Mouse (Mus musculus) heart, postnatal 14 days (tissue): Measurements from ENCODE around the gene Magi1. TPM values are rescaled to one million over a fixed set of nuclear protein-coding genes. Genes with fewer than 3 reads are reported as not detected.

ENCODE experiments used
- DNase-seq, 2 experiments: peaks; one replicate each; pipeline ENCODE4 v3.0.0; 2021 to 2022
- intact Hi-C: fragments of 180-260 bp; cut with DNase I; formaldehyde crosslinking; loops from one replicate; pipeline ENCODE4 v1.15.1; 2025
- total RNA-seq, 2 experiments: library from RNA; stranded (reverse); gene quantifications; 2 replicates each; pipeline ENCODE4 v1.2.3; 2021

Gene Magi1
- total RNA-seq, 2 experiments from 2014 or later: 19.1 to 19.5 TPM

DNA sequence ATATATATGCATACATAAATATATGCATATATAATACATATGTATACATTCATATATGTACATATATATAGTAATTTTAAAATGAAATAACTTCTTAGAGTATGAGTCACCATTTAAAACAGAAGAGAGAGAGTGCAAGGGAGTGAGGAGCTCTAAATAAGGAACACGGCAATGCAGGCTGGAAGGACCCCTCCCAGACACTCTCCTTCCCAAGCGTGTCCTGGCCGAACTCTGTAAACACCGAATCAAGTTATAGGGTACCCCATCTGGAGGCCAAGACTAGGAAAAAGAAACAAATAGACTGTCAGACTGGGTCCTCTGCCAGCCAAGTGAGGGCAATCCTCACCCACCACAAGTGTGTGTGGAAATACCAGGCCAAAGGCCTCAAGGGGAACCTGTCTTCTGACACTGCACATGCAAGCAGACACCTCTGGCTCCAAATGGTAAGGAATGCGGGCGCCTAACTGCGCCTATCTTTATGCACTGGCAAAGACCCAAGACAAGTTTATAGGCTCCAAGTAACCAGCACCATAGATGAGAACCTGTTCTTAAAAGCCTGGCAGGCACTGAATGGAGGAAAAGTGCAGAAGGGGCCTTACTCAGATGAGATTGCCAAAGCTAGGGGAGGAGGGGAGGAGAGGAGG lies 68.7 kb downstream of the Magi1 start:
- DNase-seq: peak; percentile 21 to 45
- intact Hi-C loops: no loop called here

DNA sequence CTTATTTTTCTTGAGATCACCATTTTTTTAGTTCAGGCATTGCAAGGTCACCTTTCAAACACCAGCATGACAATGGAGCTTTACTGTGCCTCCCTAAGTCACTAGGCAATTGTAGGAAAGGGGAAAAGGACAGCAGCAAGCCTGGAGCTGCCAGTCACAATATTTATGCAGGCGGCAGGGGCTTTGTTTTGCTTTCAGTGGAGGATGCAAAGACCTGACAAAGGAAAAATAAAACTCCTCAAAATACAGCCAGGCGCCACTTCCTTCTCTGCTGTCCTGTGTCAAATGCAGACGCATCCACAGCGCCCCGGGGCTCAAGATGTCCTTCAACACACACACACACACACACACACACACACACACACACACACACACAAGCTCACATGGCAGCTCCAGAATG lies 77.8 kb downstream of the Magi1 start:
- DNase-seq: no peak
- intact Hi-C loops: no loop called here

DNA sequence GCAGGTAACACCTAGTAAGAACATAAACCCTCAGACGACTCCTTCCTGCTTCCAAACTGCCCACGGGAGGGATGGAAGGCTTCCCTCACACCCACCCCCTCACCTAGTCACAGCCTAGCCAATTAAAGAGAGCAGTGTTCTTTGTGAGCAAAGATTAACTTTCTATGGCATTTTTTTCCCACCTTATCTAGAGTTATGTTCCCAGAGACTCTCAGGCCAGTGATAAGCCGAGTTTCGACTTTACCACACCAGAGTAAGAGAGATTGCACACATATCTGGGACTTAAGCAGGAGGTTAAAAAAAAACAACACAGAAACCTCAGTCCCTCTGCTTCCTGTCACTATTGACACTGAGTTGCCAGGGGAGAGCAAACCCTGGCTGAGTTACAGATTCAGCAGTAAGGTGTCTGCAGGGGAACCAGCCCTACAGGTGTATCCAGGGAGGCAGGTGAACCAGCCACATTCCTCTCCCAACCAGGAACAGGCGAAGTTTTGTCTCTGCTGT lies 80.0 kb downstream of the Magi1 start:
- intact Hi-C loops: no loop called here

DNA sequence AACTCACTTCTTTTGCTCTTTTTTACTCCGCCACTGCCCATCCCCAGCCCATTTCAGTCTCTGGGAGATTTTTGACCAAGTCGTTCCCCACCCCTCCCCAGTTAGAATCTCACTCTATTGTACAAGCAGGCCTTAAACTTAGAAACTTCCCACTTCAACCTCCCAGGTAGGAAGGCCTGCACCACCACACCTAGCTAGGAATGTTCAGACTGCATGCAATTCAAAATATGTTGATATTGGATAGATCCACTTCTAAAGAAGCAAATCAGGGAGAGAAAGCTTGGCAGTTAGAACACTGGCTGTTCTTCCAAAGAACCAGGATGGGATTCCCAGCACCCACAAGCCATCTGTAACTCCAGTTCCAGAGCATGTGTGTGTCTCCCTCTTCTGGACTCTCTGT lies 81.8 kb downstream of the Magi1 start:
- intact Hi-C loops: no loop called here
- no peak for DNase-seq

More for the DNA sequence above, 80.0 kb downstream of the Magi1 start:
- no peak for DNase-seq

DNA sequence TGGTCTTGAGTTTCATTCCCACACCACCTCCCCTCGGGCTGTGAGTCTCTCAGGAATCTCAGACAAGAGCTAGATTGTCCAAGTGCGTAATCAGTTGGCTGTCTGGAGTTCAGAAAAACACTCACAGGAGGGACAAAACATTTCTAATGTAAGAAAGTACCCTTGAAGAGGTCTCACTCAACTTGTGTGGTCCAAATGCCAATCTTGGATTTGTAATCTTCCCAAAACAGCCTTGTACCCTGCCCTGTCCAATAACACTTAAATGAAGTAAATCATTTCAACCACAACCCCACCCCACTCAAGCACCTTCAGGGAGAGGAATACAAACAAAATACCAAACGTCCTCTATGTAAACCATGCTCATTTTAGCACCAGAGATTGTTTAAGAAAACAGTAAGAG lies 82.8 kb downstream of the Magi1 start:
- DNase-seq: no peak
- intact Hi-C loops: no loop called here

DNA sequence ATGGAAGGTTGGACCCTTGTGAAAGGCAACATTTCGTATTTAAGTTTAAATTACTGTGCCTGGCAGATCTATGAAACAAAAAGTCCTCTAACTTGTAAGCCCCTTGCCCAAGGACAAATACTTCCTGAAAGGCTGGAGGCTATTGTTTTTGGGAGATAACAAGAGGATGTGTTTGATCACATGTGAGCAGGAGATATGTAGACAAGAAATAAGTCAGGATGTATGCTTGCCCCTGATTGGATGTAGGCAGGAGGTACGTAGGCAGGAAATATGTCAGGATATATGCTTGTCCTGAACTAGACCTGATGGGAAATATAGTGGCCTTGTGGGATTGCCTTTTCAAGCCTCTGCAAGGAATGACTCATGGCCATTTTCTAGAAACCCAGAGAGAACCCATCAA lies 84.0 kb downstream of the Magi1 start:
- no peak for DNase-seq

DNA sequence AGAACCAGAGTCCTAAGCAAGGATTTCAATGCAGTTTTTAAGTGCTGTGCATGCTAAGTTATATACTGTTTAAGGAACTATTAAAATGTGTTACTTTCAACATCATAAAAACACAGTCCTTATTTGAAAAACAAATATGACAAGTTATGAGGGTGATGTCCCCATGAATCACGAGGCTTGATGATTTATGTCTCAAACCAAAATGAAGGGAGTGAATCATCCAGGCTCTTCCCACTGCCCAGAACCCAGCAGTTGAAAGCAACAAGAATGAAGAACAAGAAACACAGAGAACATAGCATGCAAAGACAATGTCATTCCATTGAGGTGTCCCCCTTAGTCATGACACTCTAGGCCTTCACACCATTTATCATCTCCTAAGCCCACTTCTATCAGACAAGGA lies 85.9 kb downstream of the Magi1 start:
- no peak for DNase-seq
- intact Hi-C loops: no loop called here

More for the DNA sequence above, 84.0 kb downstream of the Magi1 start:
- intact Hi-C loops: no loop called here

DNA sequence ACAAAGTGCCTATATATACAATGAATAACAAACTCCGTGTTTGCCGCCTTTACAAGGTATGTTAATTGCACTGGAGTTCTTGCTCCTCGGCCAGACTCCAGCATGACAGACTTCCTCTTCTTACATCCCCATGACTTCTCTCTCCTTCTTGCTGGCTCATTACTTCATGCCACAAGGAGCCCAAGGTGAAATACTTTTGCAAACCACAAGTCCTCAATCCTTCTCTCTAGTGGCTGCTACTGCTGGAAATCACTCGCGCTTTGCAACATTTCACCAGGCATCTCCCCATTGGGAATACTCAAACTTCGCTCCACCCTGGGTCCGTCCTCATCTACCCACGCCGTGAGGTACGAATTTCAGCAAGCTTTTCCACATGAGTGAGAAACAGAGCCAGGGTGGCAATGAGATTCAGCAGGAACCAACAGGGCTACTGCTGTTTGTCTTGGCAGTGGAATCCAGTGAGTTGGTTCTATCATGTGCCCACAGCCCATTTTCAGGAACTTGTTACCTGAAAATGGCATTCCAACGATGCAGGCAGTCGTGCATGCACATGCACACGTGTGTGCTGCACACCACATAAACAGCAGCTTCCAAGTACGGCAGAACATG lies 88.3 kb downstream of the Magi1 start:
- intact Hi-C loops: no loop called here
- DNase-seq: no peak

DNA sequence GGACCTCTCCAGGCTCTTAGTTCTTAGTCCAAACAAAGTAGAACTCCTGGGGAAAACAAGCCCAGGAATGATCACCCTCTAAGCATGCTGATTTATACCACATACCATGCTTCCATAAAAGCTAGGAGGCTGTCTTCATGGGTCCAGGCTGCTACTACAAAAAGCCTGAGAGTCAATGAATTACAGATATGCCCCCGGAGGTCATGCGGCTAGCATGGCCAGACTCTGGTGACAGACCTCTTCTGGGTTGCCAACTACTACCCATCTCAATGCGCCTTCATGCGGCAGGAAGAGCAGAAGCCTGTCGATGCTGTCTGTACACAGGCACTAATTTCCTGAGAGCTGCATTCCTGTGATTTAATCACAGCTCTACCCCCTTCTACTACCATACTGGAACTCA lies 92.9 kb downstream of the Magi1 start:
- intact Hi-C loops: no loop called here
- no peak for DNase-seq

DNA sequence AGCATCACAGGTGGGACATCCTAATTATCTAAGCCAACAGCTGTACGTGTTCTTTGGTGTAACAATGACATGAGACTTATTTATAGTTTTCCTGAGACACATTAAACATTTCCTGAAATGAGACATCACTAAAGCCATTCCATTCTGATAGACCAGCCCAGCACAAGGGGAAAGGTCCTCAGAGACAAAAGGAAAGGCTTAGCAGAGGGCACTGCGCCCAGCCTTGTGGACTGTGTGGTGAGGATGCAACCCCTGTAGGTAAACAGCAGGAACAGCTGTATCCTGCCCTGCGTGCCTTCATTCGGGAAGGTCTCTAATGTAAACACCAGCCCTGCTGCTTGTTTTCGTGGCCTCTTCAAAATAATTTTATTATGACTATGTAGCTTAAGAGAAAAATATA lies 94.3 kb downstream of the Magi1 start:
- DNase-seq: no peak
- intact Hi-C loops: loop anchor here (5.0 kb wide), 1 partner anchor 93 kb away; the partner anchor contains the start of gene Magi1

DNA sequence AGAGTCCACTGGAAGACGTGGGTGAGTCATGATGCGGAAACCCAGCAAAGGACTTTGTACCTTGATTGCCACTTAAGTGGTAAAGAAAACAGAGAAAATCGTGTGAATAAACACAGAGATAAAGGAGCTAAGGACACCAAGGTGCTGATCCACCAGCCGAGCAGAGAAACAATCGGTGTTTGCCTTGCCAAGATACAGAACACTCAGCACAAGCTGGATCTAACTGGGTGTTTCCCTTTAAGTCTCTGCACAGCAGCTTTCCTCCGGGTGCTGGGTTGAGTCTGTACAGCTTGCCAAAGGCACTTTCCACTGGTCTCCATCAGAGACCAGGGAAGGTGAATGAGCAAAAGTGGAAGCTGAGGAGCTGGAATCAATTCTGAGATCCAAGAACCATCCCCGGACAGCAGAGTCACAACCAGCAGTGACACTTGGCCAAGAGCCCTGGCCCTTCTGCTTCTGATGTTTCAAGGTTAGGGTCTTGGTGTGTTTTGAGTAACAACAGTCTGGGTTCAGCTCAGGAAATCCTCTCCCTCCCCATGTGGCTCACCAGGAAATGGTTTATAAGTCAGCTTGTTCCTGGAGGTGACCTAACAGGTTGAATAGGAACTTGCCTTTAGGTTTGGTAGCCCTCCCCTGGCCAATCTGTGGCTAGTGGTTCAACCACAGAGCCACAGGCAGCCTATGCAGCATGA lies 96.9 kb downstream of the Magi1 start:
- DNase-seq: peak in 1 of 2 experiments; percentile 31
- intact Hi-C loops: loop anchor here (5.0 kb wide), 1 partner anchor 96 kb away; the partner anchor contains the start of gene Magi1

DNA sequence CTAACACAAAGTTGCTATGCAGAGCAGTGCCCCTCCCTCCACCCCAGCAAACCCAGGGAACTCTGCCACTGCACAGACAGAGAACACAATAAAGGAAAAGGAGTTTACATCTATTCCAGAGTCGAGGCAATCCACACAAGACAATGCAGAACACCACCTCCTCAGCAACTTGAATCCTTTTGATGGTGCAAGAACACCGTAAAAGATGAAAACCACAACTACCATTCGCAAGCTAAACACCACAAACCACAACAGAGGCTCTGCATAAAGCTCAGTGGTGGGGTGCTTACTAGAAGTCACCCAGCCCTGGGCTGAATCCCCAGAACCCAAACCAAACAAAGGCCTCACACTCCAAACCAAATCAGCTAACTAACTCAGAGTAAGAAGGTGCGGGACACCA lies 99.4 kb downstream of the Magi1 start:
- DNase-seq: no peak
- intact Hi-C loops: loop anchor here (5.0 kb wide), 2 partner anchors 37 to 102 kb away; no protein-coding TSS in a partner anchor

DNA sequence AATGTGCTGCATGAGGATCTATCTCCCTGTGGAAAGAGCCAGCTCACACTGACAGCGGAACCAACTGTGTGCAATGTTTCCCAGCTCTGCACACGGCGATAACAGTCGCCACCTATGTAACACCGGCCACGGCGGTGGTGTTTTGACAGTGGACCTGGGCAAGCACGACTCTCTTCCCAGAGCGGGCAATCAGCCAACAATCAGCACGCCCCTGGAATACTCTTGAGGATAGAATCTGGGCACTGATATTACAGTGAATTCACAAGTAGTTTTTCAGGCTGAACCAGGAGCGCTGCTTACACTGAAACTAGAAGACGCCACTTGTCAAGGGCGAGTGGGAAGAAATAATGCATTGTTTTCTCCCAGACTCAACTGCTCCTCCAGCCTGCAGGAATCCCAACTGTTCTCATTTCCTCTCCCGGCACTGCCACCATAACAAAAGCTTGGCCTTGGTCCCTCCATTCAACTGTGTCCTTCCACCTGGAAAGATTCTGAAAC lies 100.3 kb downstream of the Magi1 start:
- peak; percentile 37 to 43 for DNase-seq
- intact Hi-C loops: loop anchor here (5.0 kb wide), 2 partner anchors 36 to 101 kb away; no protein-coding TSS in a partner anchor

DNA sequence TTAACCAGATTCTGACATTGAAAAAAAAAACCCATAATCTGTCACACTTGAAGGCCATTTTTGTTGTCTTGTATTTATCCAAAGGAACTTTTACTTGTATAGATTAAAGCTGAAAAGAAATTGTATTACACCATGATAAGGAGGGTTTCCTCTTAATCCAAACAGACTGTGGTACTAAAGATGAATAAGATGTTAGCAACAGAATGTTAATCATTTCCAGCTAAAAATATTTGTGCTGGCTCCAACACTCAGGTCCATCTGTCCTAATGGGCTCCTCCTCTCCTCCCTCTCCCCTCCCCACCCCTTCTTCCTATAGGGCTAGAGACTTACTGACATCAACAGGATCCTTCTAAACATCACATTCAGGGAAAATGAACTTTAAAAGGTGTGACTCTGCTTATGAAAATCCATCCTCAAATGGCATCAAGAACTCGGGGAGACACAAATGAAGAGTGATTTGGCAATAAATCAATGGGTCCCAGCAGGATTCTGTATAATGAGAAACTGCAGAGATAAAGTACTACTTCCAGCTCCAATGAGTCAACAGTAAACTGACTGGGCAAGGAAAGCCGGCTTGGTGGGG lies 102.0 kb downstream of the Magi1 start:
- intact Hi-C loops: loop anchor here (5.0 kb wide), 2 partner anchors 34 to 99 kb away; no protein-coding TSS in a partner anchor
- DNase-seq: no peak

DNA sequence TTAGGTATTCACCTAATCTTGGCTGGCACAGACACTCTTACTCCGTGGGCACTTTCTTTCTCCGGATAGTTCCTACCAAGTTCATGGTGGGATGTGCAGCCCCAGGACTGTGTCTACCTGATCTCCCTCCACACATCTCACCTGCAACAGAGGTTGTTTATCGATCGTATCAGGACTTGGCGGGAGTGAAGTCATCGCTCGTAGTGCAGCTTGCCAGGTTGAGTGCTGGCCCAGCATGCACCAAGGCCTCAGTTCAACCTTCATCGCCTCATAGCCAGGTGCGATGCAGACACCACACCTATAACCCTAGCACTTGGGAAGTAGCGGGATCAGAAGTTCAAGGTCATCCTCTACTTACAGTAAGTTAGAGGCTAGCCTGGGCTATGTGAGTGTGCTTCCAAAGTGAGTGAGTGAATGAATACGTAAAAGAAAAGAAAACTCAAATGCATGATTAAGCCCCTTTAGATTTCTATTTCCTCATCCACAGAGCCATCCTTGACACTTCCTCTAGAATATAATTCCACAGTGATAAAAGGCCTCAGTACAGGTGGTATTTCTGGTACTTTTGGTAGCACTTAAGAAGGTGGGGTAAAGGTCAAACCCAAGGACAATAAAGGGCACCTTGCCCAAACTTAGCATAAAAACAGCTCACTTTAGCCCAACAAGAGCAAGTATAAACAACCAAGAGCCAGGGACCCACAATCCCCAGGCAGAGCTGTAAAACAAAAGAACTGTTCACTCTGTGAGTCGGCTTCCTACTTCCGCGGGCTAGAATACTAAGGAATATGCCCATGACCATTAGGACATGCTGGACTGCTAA lies 103.2 kb downstream of the Magi1 start:
- intact Hi-C loops: loop anchor here (5.0 kb wide), 2 partner anchors 33 to 98 kb away; no protein-coding TSS in a partner anchor
- DNase-seq: no peak

DNA sequence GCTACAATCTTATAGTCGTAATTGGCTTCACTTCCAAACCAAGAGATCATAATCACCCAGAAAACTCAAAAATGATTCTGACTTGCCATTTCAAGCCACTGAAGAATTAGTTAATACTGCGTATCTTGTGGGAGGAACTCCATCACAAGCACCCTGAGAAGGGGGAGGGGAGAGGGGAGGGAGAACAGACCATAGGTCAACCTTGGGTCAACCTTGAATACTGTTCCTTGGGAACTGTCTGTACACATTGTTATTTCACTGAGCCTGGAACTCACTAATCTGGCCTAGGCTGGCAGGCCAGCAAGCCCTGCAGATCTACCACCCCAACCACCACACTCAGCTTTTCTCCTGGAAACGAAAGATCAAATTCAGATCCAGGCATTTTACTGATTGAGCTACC lies 106.2 kb downstream of the Magi1 start:
- intact Hi-C loops: no loop called here
- no peak for DNase-seq

DNA sequence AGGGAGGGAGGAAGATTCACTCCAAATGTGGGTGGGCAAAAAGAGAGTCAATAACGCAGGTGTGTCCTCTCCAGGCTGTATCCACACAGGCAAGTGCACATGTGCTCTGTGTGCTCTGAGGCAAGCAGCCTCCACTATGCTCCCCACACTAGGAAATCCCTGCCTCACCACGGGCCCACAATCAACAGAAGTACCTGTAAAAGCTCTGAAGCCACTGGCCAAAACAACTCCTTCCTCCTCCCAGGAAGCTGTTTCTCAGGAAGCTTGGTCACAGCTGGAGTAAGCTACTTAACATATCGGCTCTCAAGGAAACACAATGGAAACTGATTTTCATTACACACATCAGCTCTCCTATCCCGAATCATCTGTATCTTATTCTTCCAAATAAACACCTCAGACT lies 107.0 kb downstream of the Magi1 start:
- intact Hi-C loops: no loop called here
- DNase-seq: no peak

DNA sequence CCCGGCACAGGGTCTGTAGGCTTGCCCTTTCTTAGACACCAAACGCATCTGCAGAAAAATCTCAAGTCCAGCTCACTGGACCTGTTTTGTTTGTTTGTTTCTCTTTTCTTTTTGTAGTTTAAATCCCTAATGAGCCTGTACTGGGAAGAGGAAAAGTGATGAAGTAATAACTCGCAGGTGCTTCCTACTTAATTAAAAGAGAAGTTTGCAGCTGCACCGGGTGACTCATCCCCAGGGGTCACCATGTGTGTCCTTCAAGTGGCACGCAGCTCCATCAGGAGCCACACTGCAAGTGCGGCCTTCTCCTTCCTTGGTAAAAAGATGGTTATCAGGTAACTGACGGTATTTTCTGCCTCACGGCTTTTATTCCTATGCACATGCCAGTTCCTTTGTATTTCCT lies 112.5 kb downstream of the Magi1 start:
- DNase-seq: no peak
- intact Hi-C loops: no loop called here

DNA sequence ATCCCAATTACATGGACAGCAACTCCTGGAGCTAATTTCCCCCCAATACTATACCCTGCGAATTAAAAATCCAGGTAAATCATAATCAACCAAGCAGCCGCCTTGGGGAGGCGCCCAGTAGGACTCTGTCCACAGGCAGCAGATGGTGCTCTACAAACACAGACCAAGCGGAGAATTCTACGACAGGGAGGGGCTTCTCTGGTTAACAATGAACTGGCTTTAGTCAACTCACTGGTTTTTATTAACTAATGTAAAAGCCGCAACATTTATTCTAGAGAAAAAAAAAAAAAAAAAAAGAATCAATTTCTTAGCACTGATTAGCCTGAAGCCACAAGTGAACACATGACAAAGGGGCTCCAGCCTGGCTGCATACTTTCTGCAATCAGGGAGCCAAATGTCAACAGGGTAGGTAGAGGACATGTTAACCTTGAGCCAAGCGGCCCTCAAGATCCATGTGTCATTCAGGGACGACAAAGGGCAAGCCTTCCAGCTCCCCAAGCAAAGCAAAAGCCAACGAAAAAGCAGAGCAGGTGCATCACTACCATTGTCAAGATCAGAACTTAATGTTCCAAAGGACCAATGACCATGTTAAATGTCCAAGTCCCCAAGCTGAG lies 114.0 kb downstream of the Magi1 start:
- intact Hi-C loops: no loop called here

More for the DNA sequence above, 114.0 kb downstream of the Magi1 start:
- no peak for DNase-seq
